Mouse (Mus musculus) 3134 (cell line): ENCODE data around the gene Prpf4.

ENCODE experiments used
- DNase-seq: peaks from one replicate; pipeline ENCODE4 v3.0.0-alpha.2; 2011; ENCODE audit warnings: low spot score; ENCODE audit not compliant: insufficient read length; ENCODE audit errors: extremely low read depth

The Prpf4 gene

GRCm38 (mm10) chr4:62385439-62385838, 23.2 kb upstream of the Prpf4 start:
- no peak for DNase-seq

GRCm38 (mm10) chr4:62389592-62390512, 18.7 kb upstream of the Prpf4 start:
- DNase-seq: no peak

GRCm38 (mm10) chr4:62391892-62392291, 16.7 kb upstream of the Prpf4 start:
- no peak for DNase-seq

- DNase-seq: no peak
These were observed 15.1 kb upstream of the Prpf4 start for GRCm38 (mm10) chr4:62393459-62393858.

- no peak for DNase-seq
These were observed 12.8 kb upstream of the Prpf4 start for GRCm38 (mm10) chr4:62395806-62396205.

- no peak for DNase-seq
These were observed 10.8 kb upstream of the Prpf4 start for GRCm38 (mm10) chr4:62397616-62398365.

- peak; percentile 67 for DNase-seq
These were observed 9.6 kb upstream of the Prpf4 start for GRCm38 (mm10) chr4:62398956-62399355.

- no peak for DNase-seq
These were observed 2.5 kb upstream of the Prpf4 start for GRCm38 (mm10) chr4:62406133-62406532.

GRCm38 (mm10) chr4:62407730-62408582, 641 bp upstream of the Prpf4 start:
- peak; percentile 71 for DNase-seq

GRCm38 (mm10) chr4:62409615-62410014, 1.0 kb downstream of the Prpf4 start:
- no peak for DNase-seq

GRCm38 (mm10) chr4:62410325-62410724, 1.7 kb downstream of the Prpf4 start:
- no peak for DNase-seq

- no peak for DNase-seq
These were observed 3.0 kb downstream of the Prpf4 start for GRCm38 (mm10) chr4:62411606-62412005.

- no peak for DNase-seq
These were observed 9.9 kb downstream of the Prpf4 start for GRCm38 (mm10) chr4:62418448-62418847.

- no peak for DNase-seq
These were observed 10.5 kb downstream of the Prpf4 start for GRCm38 (mm10) chr4:62419091-62419490.

GRCm38 (mm10) chr4:62425891-62426290, 17.3 kb downstream of the Prpf4 start:
- DNase-seq: no peak

GRCm38 (mm10) chr4:62427978-62428758, 19.6 kb downstream of the Prpf4 start:
- DNase-seq: peak; percentile 25

GRCm38 (mm10) chr4:62429616-62430015, 21.0 kb downstream of the Prpf4 start:
- DNase-seq: no peak

GRCm38 (mm10) chr4:62430678-62431077, 22.1 kb downstream of the Prpf4 start:
- DNase-seq: no peak

- DNase-seq: no peak
These were observed 22.9 kb downstream of the Prpf4 start for GRCm38 (mm10) chr4:62431522-62431921.
